10 mouse cellular contexts compared by ENCODE assay signal in genomic region chr17:25984066-25984465, GRCm38 (mm10). TPM values are rescaled to one million over a fixed set of nuclear protein-coding genes. Genes with fewer than 3 reads are reported as not detected.
DNase-seq lines count a peak whose midpoint lies in the region; ATAC-seq and TF ChIP-seq lines count a peak whose summit lies in the region.
"Had no signal": no experiment of that assay in that cellular context is flagged by ENCODE, and none has a peak within 500 bp of the region (broad histone marks: within the 10 kb centered on the region; RNA-seq: fewer than 3 reads in every experiment).

No protein-coding gene starts in this region.

- TF ChIP-seq POLR2A in MEL (IDR thresholded peaks at IDR 0.05; ENCODE audit: control insufficient read depth in 1 of 2, insufficient read depth in 1 of 2, low read depth in 1 of 2, low read length in 2 of 2, poor library complexity in 1 of 2) = no peak

- H3K79me2 ChIP-seq in MEL (ENCODE audit: control insufficient read depth, insufficient read depth, low read length, poor library complexity) = peaks cover 32% of the 10 kb centered on the region

- H3K9me3 ChIP-seq in MEL (replicated peaks; ENCODE audit: insufficient read depth, low read length) = no peaks in the 10 kb centered on the region
- no peaks in the 10 kb centered on the region for H3K9me3 ChIP-seq in hindbrain, embryonic 10.5 days
- H3K9me3 ChIP-seq in midbrain, embryonic 10.5 days (replicated peaks) = no peaks in the 10 kb centered on the region

- WGBS in hindbrain, embryonic 10.5 days = 97% methylated on average over 1 of the region's 1 CpGs
- WGBS in midbrain, embryonic 10.5 days = 92% methylated on average over 1 of the region's 1 CpGs

- no peak overlapping the region for H3K9ac ChIP-seq in MEL (ENCODE audit: control insufficient read depth, low read depth, low read length, poor library complexity, severe bottlenecking)

- no peak for TF ChIP-seq RAD21 in MEL (IDR thresholded peaks at IDR 0.05; ENCODE audit: low read depth, low read length)

- no peaks in the 10 kb centered on the region for H3K27me3 ChIP-seq in MEL (ENCODE audit: control insufficient read depth in 1 of 2, insufficient read depth in 2 of 2, low read length in 2 of 2)
- H3K27me3 ChIP-seq in hindbrain, embryonic 10.5 days (ENCODE audit: insufficient read depth, poor library complexity, severe bottlenecking) = no peaks in the 10 kb centered on the region
- H3K27me3 ChIP-seq in midbrain, embryonic 10.5 days (ENCODE audit: low read depth, poor library complexity, severe bottlenecking) = no peaks in the 10 kb centered on the region

- DNase-seq in heart, adult 11 months = peak; percentile 82
- no peak for DNase-seq in heart, adult 9 months (ENCODE audit: low spot score in 2 of 2)
- no peak for DNase-seq in MEL (ENCODE audit: low read depth, low spot score)
- no peak for DNase-seq in hindbrain, embryonic 10.5 days (ENCODE audit: low spot score)
- no peak for DNase-seq in midbrain, embryonic 10.5 days (ENCODE audit: low spot score)
- DNase-seq in frontal cortex, postnatal 14 days (ENCODE audit: low spot score in 2 of 2) = no peak
- DNase-seq in kidney, postnatal 14 days = no peak
- DNase-seq: gastrocnemius, postnatal 36 days; lung, postnatal 36 days had no signal

- no peak for TF ChIP-seq CTCF in MEL (IDR thresholded peaks at IDR 0.05 in 2 of 3, conservative IDR thresholded peaks at IDR 0.05 in 1 of 3; ENCODE audit: control insufficient read depth in 1 of 3, insufficient read depth in 1 of 3, low read depth in 2 of 3, low read length in 3 of 3, poor library complexity in 1 of 3, severe bottlenecking in 1 of 3)

- peaks cover 5 to 13% of the 10 kb centered on the region in 2 experiments; a peak in 3 of 4 replicates for H3K4me1 ChIP-seq in MEL (ENCODE audit: control insufficient read depth in 1 of 2, insufficient read depth in 2 of 2, low read length in 2 of 2)
- H3K4me1 ChIP-seq in hindbrain, embryonic 10.5 days (replicated peaks) = peaks cover 30% of the 10 kb centered on the region
- peaks cover 32% of the 10 kb centered on the region for H3K4me1 ChIP-seq in midbrain, embryonic 10.5 days

- peaks cover 0 to 13% of the 10 kb centered on the region in 2 experiments; a peak in 2 of 4 replicates for H3K36me3 ChIP-seq in MEL (ENCODE audit: control insufficient read depth in 1 of 2, insufficient read depth in 2 of 2, low read length in 2 of 2)
- peaks cover 13% of the 10 kb centered on the region for H3K36me3 ChIP-seq in hindbrain, embryonic 10.5 days
- H3K36me3 ChIP-seq in midbrain, embryonic 10.5 days = peaks cover 13% of the 10 kb centered on the region

- ATAC-seq in megakaryocyte progenitor cell, adult 5-6 weeks (replicated peaks; ENCODE audit: poor library complexity) = no peak

- no peak for TF ChIP-seq EP300 in MEL (IDR thresholded peaks at IDR 0.05; ENCODE audit: low read depth in 1 of 2, low read length in 2 of 2)

- peak overlapping the region in 1 of 2 experiments; percentile 63; a peak in 1 of 4 replicates for H3K4me3 ChIP-seq in MEL (ENCODE audit: control insufficient read depth in 1 of 2, insufficient read depth in 1 of 2, low read depth in 2 of 2, low read length in 2 of 2)
- H3K4me3 ChIP-seq in hindbrain, embryonic 10.5 days = peak overlapping the region; percentile 78
- peak overlapping the region; percentile 90 for H3K4me3 ChIP-seq in midbrain, embryonic 10.5 days

- H3K27ac ChIP-seq in MEL (ENCODE audit: control insufficient read depth, low read depth, low read length) = no peak overlapping the region
- 0 out of 2 replicates have a peak overlapping the region, but pooled peaks have one; percentile 94 for H3K27ac ChIP-seq in hindbrain, embryonic 10.5 days
- H3K27ac ChIP-seq in midbrain, embryonic 10.5 days (replicated peaks) = no peak overlapping the region

TF ChIP-seq in MEL, 35 proteins besides CTCF, POLR2A, EP300 and RAD21:
- TF ChIP-seq POLR2AphosphoS2 (IDR thresholded peaks at IDR 0.05; ENCODE audit: low read length) (no peak), GATA1 (IDR thresholded peaks at IDR 0.05; ENCODE audit: low read depth, low read length) (no peak), MAX (IDR thresholded peaks at IDR 0.05; ENCODE audit: low read length) (no peak), BHLHE40 (IDR thresholded peaks at IDR 0.05; ENCODE audit: borderline replicate concordance, low read depth, low read length) (no peak), TAL1 (IDR thresholded peaks at IDR 0.05; ENCODE audit: low read length) (no peak), TBP (IDR thresholded peaks at IDR 0.05; ENCODE audit: low read depth, low read length) (0 out of 2 replicates have a peak, but pooled peaks have one; percentile 9), HCFC1 (IDR thresholded peaks at IDR 0.05; ENCODE audit: low read depth, low read length) (peak; percentile 38; the same call in 1 of the 2 replicates)

RNA-seq across cellular contexts. Expression of gene Capn15, which starts 1.5 kb away (rescaled TPM):
- 5.6 and 6.2 TPM in 2 replicates for total RNA-seq in MEL (2012; rRNA removed)
- polyA plus RNA-seq in MEL (2012; ENCODE audit: insufficient read depth in 1 of 2, insufficient read length in 2 of 2, low read depth in 1 of 2, low replicate concordance in 2 of 2, missing spikeins in 1 of 2) = 10 to 100 TPM in 1 of 2 experiments, not detected in 1; 16.2 TPM
- polyA plus RNA-seq in hindbrain, embryonic 10.5 days (2016; fragmentation: Nextera tagmentation; extraction: Ambion mirVana) = 32.4 and 35.0 TPM in 2 replicates
- polyA plus RNA-seq in midbrain, embryonic 10.5 days (2016; fragmentation: Nextera tagmentation; extraction: Ambion mirVana) = 27.6 and 29.5 TPM in 2 replicates
- total RNA-seq in megakaryocyte progenitor cell, adult 5-6 weeks (2015) = 8.6 and 11.2 TPM in 2 replicates
- total RNA-seq in megakaryocyte progenitor cell, adult 5-6 weeks (2017) = 2.4 and 3.3 TPM in 2 replicates

RNA-seq across cellular contexts. Expression of gene A930017K11Rik, which starts 31.7 kb away (rescaled TPM):
- not detected in 2 replicates for total RNA-seq in MEL (2012; rRNA removed)
- polyA plus RNA-seq in MEL (2012; ENCODE audit: insufficient read depth in 1 of 2, insufficient read length in 2 of 2, low read depth in 1 of 2, low replicate concordance in 2 of 2, missing spikeins in 1 of 2) = not detected
- 0.25 and 0.34 TPM in 2 replicates for polyA plus RNA-seq in hindbrain, embryonic 10.5 days (2016; fragmentation: Nextera tagmentation; extraction: Ambion mirVana)
- 0.06 and 0.19 TPM in 2 replicates for polyA plus RNA-seq in midbrain, embryonic 10.5 days (2016; fragmentation: Nextera tagmentation; extraction: Ambion mirVana)
- total RNA-seq in megakaryocyte progenitor cell, adult 5-6 weeks (2015) = not detected in 2 replicates
- not detected in 2 replicates for total RNA-seq in megakaryocyte progenitor cell, adult 5-6 weeks (2017)
- total RNA-seq: gastrocnemius, postnatal 36 days had no signal

RNA-seq across cellular contexts. Expression of gene Nhlrc4, which starts 39.3 kb away (rescaled TPM):
- 0.16 and 0.23 TPM in 2 replicates for total RNA-seq in MEL (2012; rRNA removed)
- polyA plus RNA-seq in MEL (2012; ENCODE audit: insufficient read depth in 1 of 2, insufficient read length in 2 of 2, low read depth in 1 of 2, low replicate concordance in 2 of 2, missing spikeins in 1 of 2) = under 1 TPM in 1 of 2 experiments, not detected in 1; 0.19 TPM
- polyA plus RNA-seq in hindbrain, embryonic 10.5 days (2016; fragmentation: Nextera tagmentation; extraction: Ambion mirVana) = 0.21 and 0.55 TPM in 2 replicates
- polyA plus RNA-seq in midbrain, embryonic 10.5 days (2016; fragmentation: Nextera tagmentation; extraction: Ambion mirVana) = 0.34 TPM in 1 of 2 replicates, not detected in the other
- total RNA-seq in megakaryocyte progenitor cell, adult 5-6 weeks (2015) = not detected in 2 replicates
- total RNA-seq in megakaryocyte progenitor cell, adult 5-6 weeks (2017) = not detected in 2 replicates
- total RNA-seq: gastrocnemius, postnatal 36 days had no signal

RNA-seq across cellular contexts. Expression of gene Pigq, which starts 39.3 kb away (rescaled TPM):
- 50.7 and 67.8 TPM in 2 replicates for total RNA-seq in MEL (2012; rRNA removed)
- 100 to 1,000 TPM; 193 to 825 TPM for polyA plus RNA-seq in MEL (2012; ENCODE audit: insufficient read depth in 1 of 2, insufficient read length in 2 of 2, low read depth in 1 of 2, low replicate concordance in 2 of 2, missing spikeins in 1 of 2)
- 65.4 and 72.6 TPM in 2 replicates for polyA plus RNA-seq in hindbrain, embryonic 10.5 days (2016; fragmentation: Nextera tagmentation; extraction: Ambion mirVana)
- polyA plus RNA-seq in midbrain, embryonic 10.5 days (2016; fragmentation: Nextera tagmentation; extraction: Ambion mirVana) = 64.8 and 67.8 TPM in 2 replicates
- 53.3 and 56.3 TPM in 2 replicates for total RNA-seq in megakaryocyte progenitor cell, adult 5-6 weeks (2015)
- 41.6 and 41.8 TPM in 2 replicates for total RNA-seq in megakaryocyte progenitor cell, adult 5-6 weeks (2017)
